Mouse (Mus musculus): Measurements from ENCODE around the gene Nmbr.

- no peak for TF ChIP-seq GATA1 (IDR thresholded peaks at IDR 0.05; ENCODE audit: low read length)
- no peak for TF ChIP-seq TAL1 (IDR thresholded peaks at IDR 0.05; ENCODE audit: low read length)
Measured at GRCm38 (mm10) chr10:14688785-14689442, 16.5 kb upstream of the Nmbr start.

All from erythroblast, embryonic 14.5 days (primary cell).